Mouse (Mus musculus) left cerebral cortex, adult 11 months (tissue): Measurements from ENCODE around the gene Gm43552.
"Not testable (repeated sequence)": the region's sequence is repeated elsewhere in the genome, so short reads cannot be mapped to it uniquely, and the experiment has no call there.

Experiments used
- DNase-seq: peaks from one replicate; pipeline ENCODE4 v3.0.0; 2022; ENCODE audit warnings: low spot score

The Gm43552 gene

GRCm38 (mm10) chr5:65492716-65493531, at the start of gene Gm43552:
TSS of gene Gm43552 (minus strand) at chr5:65492833.
- peak; percentile 93 for DNase-seq

GRCm38 (mm10) chr5:65541889-65542288, 49.3 kb upstream of the Gm43552 start:
- DNase-seq, result no peak

GRCm38 (mm10) chr5:65539786-65540185, 47.2 kb upstream of the Gm43552 start:
- DNase-seq, result no peak

- DNase-seq, result no peak
Observed at GRCm38 (mm10) chr5:65538829-65539228, 46.2 kb upstream of the Gm43552 start.

- no peak for DNase-seq
Observed at GRCm38 (mm10) chr5:65538121-65538520, 45.5 kb upstream of the Gm43552 start.

- DNase-seq, result no peak
Observed at GRCm38 (mm10) chr5:65537420-65538071, 44.9 kb upstream of the Gm43552 start.

GRCm38 (mm10) chr5:65536751-65537419, 44.3 kb upstream of the Gm43552 start, which contains the start of the genes Smim14 and Ube2k:
TSS of gene Smim14 (minus strand) at chr5:65537184.
TSS of gene Ube2k (plus strand) at chr5:65537233.
- DNase-seq, result peak; percentile 90

GRCm38 (mm10) chr5:65536068-65536465, 43.4 kb upstream of the Gm43552 start:
- DNase-seq, result not testable (repeated sequence)

- DNase-seq, result peak; percentile 18
Observed at GRCm38 (mm10) chr5:65535457-65536067, 42.9 kb upstream of the Gm43552 start.

GRCm38 (mm10) chr5:65534496-65534895, 41.9 kb upstream of the Gm43552 start:
- DNase-seq, result no peak

GRCm38 (mm10) chr5:65531283-65531682, 38.6 kb upstream of the Gm43552 start:
- no peak for DNase-seq

GRCm38 (mm10) chr5:65525674-65526443, 33.2 kb upstream of the Gm43552 start:
- no peak for DNase-seq

GRCm38 (mm10) chr5:65524831-65525230, 32.2 kb upstream of the Gm43552 start:
- no peak for DNase-seq

GRCm38 (mm10) chr5:65521803-65522202, 29.2 kb upstream of the Gm43552 start:
- no peak for DNase-seq

GRCm38 (mm10) chr5:65514635-65515278, 22.1 kb upstream of the Gm43552 start:
- DNase-seq, result no peak

- no peak for DNase-seq
Observed at GRCm38 (mm10) chr5:65513506-65513905, 20.9 kb upstream of the Gm43552 start.

- DNase-seq, result no peak
Observed at GRCm38 (mm10) chr5:65508395-65508794, 15.8 kb upstream of the Gm43552 start.

GRCm38 (mm10) chr5:65505786-65506185, 13.2 kb upstream of the Gm43552 start:
- DNase-seq, result no peak

- no peak for DNase-seq
Observed at GRCm38 (mm10) chr5:65501407-65501806, 8.8 kb upstream of the Gm43552 start.

GRCm38 (mm10) chr5:65500231-65500630, 7.6 kb upstream of the Gm43552 start:
- DNase-seq, result no peak
